Mouse (Mus musculus): ENCODE measurements around the gene Gm32717. TPM values are rescaled to one million over a fixed set of nuclear protein-coding genes. Genes with fewer than 3 reads are reported as not detected.
"Not testable (repeated sequence)": the region's sequence is repeated elsewhere in the genome, so short reads cannot be mapped to it uniquely, and the experiment has no call there.

Gm32717 gene
- polyA plus RNA-seq (2012; ENCODE audit: insufficient read depth, low replicate concordance) = 0.16 TPM in 1 of 2 replicates, not detected in the other

- not testable (repeated sequence) for H3K27me3 ChIP-seq (replicated peaks); H3K4me1 ChIP-seq; H3K9me3 ChIP-seq; H3K4me3 ChIP-seq (replicated peaks); H3K36me3 ChIP-seq (replicated peaks; ENCODE audit: low read length)
These were observed at the start of gene Gm32717 for GRCm38 (mm10) chr10:118240680-118241079. TSS of gene Gm32717 (minus strand) at chr10:118240780.

- H3K27me3 ChIP-seq (replicated peaks); H3K36me3 ChIP-seq (replicated peaks; ENCODE audit: low read length); H3K9me3 ChIP-seq; H3K4me1 ChIP-seq; H3K4me3 ChIP-seq (replicated peaks): not testable (repeated sequence)
These were observed 42.4 kb upstream of the Gm32717 start for GRCm38 (mm10) chr10:118283016-118283415.

DNA sequence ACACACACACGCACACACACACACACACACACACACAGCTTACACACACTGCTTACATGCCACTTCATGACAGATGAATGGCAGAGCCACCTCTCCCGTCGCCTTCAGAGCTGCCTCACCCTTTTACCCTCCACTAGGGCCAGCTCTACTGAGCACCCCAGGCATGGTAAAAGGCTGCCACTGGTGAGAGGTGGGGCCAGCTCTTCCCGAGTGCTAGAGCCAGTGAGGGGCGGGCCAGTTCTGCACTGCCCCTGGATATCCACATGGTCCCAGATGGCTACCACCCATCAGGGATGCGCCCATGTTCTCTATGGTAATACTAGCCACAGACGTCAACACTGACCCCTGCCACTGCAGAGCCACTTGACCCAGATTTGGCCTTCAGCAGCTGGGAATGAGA lies 42.0 kb upstream of the Gm32717 start:
- not testable (repeated sequence) for H3K27me3 ChIP-seq (replicated peaks); H3K9me3 ChIP-seq; H3K4me3 ChIP-seq (replicated peaks); H3K4me1 ChIP-seq; H3K36me3 ChIP-seq (replicated peaks; ENCODE audit: low read length)

- H3K4me3 ChIP-seq (replicated peaks); H3K36me3 ChIP-seq (replicated peaks; ENCODE audit: low read length); H3K9me3 ChIP-seq; H3K4me1 ChIP-seq; H3K27me3 ChIP-seq (replicated peaks): not testable (repeated sequence)
These were observed 37.5 kb upstream of the Gm32717 start for GRCm38 (mm10) chr10:118278069-118278468.

- not testable (repeated sequence) for H3K9me3 ChIP-seq; H3K27me3 ChIP-seq (replicated peaks); H3K36me3 ChIP-seq (replicated peaks; ENCODE audit: low read length); H3K4me3 ChIP-seq (replicated peaks); H3K4me1 ChIP-seq
These were observed 30.8 kb upstream of the Gm32717 start for GRCm38 (mm10) chr10:118271416-118271815.

DNA sequence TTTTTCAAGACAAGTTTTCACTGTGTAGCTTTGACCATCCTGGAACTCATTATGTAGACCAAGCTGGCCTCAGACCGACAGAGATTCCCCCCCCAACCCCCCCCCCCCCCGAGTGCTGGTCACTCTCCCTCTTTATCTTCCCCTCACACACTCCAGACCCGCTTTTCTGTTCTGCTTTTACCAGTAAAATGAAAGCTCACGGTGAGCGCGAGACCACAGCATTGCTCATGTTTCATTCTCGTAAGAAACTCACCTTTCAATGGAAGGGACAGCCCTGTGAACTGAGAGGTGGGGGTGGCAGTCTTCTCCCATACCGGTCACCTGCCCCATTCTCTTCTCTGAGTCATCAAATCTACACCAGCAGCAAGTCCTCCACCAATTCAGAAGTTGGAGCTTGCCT lies 28.2 kb upstream of the Gm32717 start:
- not testable (repeated sequence) for H3K4me1 ChIP-seq; H3K9me3 ChIP-seq; H3K27me3 ChIP-seq (replicated peaks); H3K4me3 ChIP-seq (replicated peaks); H3K36me3 ChIP-seq (replicated peaks; ENCODE audit: low read length)

DNA sequence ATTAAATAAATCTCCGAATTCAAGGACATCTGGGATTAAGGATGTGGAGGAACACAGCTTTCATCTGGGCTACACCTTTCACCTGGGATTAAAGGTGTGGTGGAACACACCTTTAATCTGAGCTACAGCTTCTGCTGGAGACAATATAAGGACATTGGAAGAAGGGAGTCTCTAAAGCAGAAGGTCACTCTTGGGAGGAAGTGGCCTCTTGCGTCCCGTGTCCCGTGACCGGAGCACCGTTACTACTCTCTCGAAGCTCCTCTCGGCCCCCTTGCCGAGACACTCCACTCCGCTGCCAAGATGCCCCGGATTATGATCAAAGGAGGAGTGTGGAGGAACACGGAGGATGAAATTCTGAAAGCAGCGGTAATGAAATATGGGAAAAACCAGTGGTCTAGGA lies 17.8 kb upstream of the Gm32717 start, which contains the start of gene Gm32802:
Gene Gm32802 (plus strand): TSS at position 301 of the 400 bp plus-strand sequence.
- not testable (repeated sequence) for H3K27me3 ChIP-seq (replicated peaks); H3K4me3 ChIP-seq (replicated peaks); H3K9me3 ChIP-seq; H3K4me1 ChIP-seq; H3K36me3 ChIP-seq (replicated peaks; ENCODE audit: low read length)

GRCm38 (mm10) chr10:118250852-118251295 lies 10.3 kb upstream of the Gm32717 start:
- TF ChIP-seq FLI1 (IDR thresholded peaks at IDR 0.05; ENCODE audit: low read length) (no peak), GATA1 (IDR thresholded peaks at IDR 0.05; ENCODE audit: borderline replicate concordance, low read length) (no peak)
- Histone ChIP-seq H3K36me3 (replicated peaks; ENCODE audit: low read length) (no peaks in the 10 kb centered on the region), H3K4me3 (replicated peaks) (peak overlapping the region; percentile 75), H3K9me3 (no peaks in the 10 kb centered on the region), H3K4me1 (peaks cover 4% of the 10 kb centered on the region; the same call in 1 of the 2 replicates), H3K27me3 (replicated peaks) (peaks cover 2% of the 10 kb centered on the region)

- H3K36me3 ChIP-seq (replicated peaks; ENCODE audit: low read length); H3K27me3 ChIP-seq (replicated peaks); H3K9me3 ChIP-seq; H3K4me1 ChIP-seq; H3K4me3 ChIP-seq (replicated peaks): not testable (repeated sequence)
These were observed 8.5 kb upstream of the Gm32717 start for GRCm38 (mm10) chr10:118249006-118249595.

DNA sequence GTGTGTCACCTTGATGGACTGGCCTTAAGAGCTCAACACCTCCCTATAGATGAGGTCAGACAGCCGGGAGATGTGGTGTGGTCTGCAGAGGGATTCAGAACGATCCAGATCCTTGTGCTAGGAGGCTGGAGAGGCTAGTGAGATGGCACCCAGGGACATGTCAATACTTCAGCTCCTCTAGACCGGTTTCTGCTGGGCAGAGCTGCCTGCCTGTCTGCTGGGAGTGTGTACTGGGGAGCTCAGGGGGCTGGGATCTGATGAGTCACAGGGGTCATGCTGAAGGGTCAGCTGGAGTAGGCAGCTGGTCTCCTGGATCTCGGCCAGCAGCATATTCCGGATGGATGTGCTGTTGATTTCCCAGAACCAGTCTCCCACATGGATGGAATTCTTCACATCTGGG lies 8.0 kb downstream of the Gm32717 start:
- not testable (repeated sequence) for H3K36me3 ChIP-seq (replicated peaks; ENCODE audit: low read length); H3K27me3 ChIP-seq (replicated peaks); H3K4me1 ChIP-seq; H3K4me3 ChIP-seq (replicated peaks); H3K9me3 ChIP-seq

- not testable (repeated sequence) for H3K27me3 ChIP-seq (replicated peaks); H3K36me3 ChIP-seq (replicated peaks; ENCODE audit: low read length); H3K4me1 ChIP-seq; H3K9me3 ChIP-seq; H3K4me3 ChIP-seq (replicated peaks)
These were observed 13.0 kb downstream of the Gm32717 start for GRCm38 (mm10) chr10:118227629-118228028.

- not testable (repeated sequence) for H3K4me1 ChIP-seq; H3K27me3 ChIP-seq (replicated peaks); H3K36me3 ChIP-seq (replicated peaks; ENCODE audit: low read length)
These were observed 24.7 kb downstream of the Gm32717 start for GRCm38 (mm10) chr10:118215719-118216393.

More at GRCm38 (mm10) chr10:118215719-118216393, 24.7 kb downstream of the Gm32717 start:
- not testable (repeated sequence) for H3K4me3 ChIP-seq (replicated peaks); H3K9me3 ChIP-seq
